Mouse (Mus musculus) CH12F3 (cell line): ENCODE results near the gene Myg1.
"Not testable (repeated sequence)": the region's sequence is repeated elsewhere in the genome, so short reads cannot be mapped to it uniquely, and the experiment has no call there.

Source experiments
- in situ Hi-C: fragments of 300-500 bp; cut with MboI; formaldehyde crosslinking; loops from 2 replicates; pipeline ENCODE4 v1.14.3; 2020; ENCODE audit warnings: low sequenced_read_pairs

Myg1 gene

DNA sequence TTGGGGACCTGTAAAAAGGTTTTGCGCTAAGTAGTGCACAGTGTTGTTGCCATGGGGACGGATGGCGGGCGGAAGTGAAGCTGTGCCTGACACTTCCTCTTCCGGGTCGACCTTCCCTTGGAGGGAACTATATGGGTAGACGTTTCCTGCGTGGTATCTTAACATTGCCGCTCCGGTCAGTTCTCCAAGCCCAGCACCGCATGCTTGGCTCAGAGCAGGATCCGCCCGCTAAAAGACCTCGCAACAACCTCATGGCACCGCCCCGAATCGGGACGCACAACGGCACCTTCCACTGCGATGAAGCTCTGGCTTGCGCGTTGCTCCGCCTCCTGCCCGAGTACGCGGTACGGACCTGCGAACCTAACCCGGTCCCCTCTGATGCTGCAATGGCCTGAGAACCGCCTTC lies at the start of gene Myg1:
Gene Myg1, plus strand, starts transcription at position 100 of the 406 bp plus-strand sequence.
- in situ Hi-C loops = no loop called here

DNA sequence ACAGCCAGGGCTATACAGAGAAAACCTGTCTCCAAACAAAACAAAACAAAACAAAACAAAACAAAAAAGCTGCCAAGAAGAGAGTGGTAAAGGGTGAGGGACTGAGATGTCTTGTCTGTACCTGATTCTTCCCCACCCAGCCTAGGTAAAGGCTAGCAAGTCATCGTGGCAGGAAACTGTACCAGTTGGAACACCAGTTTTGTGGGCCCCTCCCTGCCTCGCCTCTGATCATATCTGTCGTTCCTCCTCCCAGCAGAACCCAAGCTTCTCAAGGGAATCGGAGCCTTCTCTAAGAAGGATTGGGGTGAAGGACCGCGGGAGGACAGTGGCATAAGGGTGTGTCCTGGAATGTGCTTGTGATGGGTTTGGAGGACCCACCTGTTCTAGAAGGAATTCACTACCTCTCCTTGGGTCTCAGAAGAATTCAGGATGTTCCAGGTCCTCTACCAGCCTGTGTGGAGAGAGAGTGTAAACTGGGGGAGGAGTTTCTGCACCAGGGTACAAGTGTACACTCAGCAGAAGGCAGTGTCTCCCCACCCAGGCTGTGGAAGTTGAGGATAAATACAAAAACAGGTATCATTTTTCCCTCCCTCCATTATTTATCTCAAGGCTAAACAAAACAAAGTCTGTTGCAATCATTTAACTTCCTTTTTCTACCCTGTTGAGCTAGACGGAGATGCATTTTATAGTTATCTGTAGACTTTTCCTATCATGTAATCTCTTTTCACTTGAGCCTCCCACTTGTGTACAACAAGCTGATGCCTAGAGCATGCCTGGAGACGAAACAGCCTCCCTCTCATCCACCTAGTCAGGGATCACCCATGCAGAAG lies 48.8 kb upstream of the Myg1 start:
- in situ Hi-C loops = no loop called here

DNA sequence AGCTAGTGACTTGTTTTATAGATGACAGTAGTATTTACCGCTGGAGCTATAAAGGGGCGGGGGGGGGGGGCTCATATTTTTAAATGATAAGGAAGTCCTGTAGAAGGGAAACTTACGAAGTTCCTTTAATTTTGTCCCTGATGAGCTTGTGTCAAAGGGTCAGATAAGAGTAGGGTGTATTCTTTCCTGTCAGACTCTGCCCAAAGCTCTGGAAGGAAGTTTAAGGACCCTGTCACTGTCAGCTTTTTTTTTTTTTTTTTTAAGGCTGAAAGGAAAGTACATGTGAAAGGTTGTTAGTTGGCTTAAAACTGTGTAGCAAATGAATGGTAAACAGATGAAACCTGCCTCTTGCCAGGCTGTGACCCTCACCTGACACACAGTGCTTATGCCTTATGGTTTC lies 47.9 kb upstream of the Myg1 start:
- in situ Hi-C loops = no loop called here

DNA sequence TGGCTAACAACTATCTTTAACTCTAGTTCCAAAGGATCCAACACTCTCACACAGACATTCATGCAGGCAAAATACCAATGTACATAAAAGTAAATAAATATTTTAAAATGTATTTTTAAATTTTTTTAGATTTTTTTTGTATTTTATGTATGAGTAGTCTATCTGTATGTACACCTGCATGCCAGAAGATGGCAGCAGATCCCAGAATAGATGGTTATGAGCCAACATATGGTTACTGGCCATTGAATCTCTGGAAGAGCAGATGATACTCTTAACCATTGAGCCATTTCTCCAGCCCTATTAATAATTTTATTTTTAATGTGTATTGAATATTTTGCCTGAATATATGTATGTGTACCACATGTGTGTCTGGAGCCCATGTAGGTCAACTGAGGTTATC lies 44.1 kb upstream of the Myg1 start:
- in situ Hi-C loops = no loop called here

DNA sequence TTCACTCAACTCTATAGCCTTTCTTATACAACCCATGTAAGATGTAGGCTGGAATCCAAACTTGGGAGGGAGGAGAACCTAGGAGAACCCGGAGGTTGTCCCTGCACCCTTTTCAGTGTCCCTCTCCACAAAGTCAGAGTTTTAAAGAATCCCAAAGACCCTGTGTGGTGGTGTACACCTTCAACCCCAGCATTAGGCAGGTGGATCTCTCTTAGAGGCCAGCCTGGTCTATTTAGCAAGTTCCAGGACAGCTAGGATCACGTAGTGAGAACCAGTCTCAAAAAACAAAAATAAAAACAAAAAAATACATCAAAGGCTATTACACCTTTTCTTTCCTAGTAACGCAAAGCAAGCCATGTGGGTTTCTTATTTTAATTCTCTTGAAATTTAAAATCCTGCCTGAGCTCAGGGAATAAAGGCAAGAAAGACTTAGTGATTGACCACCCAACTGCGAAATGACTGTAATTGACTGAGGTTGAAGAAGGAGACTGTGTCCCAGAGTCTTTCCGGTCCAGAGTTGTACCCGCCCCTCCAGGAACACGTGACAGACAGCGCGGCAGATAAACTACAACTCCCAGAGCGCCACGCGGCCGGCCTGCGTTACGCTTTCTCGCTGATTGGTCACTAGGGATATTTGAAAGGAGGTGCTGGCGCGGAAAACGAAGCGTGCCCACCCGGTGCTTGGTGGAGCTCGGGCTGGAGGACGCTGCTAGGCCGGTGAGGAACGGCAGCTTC lies 35.7 kb upstream of the Myg1 start, which contains the start of gene Espl1:
Gene Espl1, plus strand, starts transcription at position 634 of the 735 bp plus-strand sequence.
- in situ Hi-C loops = no loop called here

- in situ Hi-C loops = no loop called here
These were observed 35.0 kb upstream of the Myg1 start for GRCm38 (mm10) chr15:102296368-102297006.

DNA sequence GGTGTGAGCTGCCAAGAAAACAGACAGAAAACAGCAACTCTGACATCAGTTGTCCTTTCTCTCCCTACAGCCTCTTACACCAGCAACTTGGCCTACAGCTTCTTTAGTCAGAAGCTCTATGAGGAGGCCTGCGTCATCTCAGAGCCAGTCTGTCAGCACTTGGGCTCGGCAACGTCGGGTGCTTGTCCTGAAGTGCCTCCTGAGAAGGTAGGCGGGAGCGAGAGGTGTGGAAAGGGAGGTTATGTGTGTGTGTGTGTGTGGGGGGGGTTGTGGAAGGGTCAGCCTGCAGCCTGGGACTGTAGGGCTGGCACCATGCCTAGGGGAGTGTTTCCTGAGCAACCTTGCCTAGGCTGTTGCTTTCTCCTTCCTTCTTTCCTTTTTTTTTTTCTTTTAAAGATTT lies 29.0 kb upstream of the Myg1 start:
- in situ Hi-C loops = no loop called here

DNA sequence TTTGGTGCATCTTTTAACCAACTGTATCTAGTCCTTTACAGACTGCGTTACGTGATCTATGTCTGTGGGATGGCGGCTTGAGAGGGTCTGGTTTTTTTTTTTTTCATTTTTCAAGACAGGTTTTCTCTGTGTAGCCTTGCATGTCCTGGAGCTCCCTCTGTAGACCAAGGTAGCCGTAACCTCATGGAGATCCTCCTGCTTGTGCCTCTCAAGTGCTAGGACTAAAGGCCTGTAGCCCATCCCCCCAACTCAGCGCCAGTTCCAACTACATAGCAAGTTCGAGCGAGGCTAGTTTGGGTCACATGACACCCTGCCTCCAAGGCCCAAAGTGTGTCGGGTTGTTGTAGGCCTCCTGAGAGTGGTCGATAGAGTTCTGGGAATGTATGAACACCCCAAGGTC lies 22.8 kb upstream of the Myg1 start:
- in situ Hi-C loops = no loop called here

GRCm38 (mm10) chr15:102310074-102310845 lies 21.2 kb upstream of the Myg1 start:
- in situ Hi-C loops = no loop called here

DNA sequence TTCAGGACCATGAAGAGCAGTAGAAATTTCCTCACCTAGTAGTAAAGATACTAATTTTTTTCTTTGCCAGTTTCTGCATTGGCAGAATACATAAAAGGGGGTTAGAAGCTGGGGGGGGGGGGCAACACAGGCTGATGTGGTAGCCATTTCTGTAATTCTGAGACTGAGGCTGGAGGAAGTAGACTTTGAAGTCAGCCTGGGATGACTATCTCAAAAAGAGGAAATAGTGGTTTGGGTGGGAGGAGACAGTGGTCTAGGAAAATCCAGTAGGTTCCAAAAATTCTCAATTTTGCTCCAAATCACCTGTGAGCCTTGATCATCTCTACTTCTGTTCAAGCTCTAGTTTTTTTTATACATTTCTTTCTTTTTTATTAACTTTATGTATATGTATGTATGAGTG lies 20.0 kb upstream of the Myg1 start:
- in situ Hi-C loops = no loop called here

GRCm38 (mm10) chr15:102315292-102315691 lies 16.2 kb upstream of the Myg1 start:
- in situ Hi-C loops = no loop called here

DNA sequence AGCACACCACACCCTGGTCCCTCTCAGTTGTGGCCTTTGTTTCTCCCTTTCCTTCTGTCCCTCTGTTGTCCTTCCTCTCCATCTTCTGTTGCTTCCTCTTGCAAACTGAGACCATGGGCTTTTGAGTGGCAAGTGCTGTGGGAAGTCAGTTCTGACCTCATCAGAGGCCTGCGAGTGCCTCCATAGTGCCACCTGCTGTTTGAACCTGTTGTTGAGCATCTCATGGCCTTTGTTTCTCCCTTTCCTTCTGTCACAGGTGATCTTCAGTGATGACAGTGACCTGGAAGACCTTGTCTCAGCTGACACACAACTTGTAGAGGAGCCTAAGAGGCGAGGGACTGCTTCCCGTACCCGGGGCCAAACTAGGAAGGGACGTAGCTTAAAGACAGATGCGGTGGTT lies 15.2 kb upstream of the Myg1 start:
- in situ Hi-C loops = no loop called here

DNA sequence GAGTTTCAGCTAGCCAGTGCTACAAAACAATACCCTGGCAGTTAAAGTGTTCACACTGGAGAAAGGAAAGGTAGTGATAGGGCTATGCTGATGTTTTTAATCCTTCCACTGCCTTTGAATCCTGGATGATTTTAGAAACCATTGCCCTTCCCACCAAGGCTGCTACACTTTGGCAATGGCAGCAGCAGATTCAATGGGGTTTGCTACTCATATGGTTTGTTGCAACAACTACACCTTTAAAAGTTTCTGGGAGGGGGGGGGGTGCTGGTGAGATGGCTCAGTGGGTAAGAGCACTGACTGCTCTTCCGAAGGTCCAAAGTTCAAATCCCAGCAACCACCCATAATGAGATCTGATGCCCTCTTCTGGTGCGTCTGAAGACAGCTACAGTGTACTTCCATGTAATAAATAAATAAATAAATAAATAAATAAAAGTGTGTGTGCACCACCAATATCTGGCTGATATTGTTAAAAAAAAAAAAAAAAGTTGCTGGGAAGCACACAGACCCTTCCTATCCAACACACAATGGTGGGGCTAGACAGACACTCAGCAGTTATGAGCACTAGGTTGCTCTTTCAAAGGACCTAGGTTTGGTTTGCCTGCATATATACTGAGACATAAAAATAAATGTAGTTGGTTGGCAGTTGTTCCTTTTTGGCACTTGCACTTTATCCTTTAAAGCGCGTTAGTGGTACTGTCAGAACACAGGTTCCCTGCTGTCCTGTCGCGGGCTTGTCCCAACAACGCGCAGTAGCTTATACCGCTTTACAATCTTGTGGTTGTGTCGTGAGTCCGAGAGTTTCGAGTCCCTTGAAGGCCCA lies 6.6 kb upstream of the Myg1 start:
- in situ Hi-C loops = no loop called here

- in situ Hi-C loops = no loop called here
These were observed 5.4 kb upstream of the Myg1 start, which contains the start of gene Pfdn5 for GRCm38 (mm10) chr15:102326022-102326576. Gene Pfdn5 (plus strand): TSS chr15:102326116.

DNA sequence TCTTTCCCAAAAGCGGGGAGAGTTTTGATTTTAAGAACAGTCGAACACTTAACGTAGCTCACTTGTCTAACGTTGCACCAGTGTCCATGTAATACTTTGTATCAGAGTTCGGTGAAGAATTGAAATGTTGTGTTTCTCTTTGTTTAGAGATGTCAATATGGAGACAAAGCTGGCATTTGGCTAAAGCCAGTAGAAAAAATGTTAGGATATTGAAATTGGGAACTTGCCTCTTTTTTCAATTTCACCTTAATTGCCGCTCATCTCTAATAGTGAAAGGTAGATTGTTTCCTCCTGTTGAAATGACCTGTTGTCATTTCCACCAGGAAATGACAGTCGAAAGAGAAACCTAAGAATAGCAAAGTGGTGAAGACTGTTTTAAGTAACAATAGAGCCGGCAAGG lies 4.6 kb upstream of the Myg1 start:
- in situ Hi-C loops = no loop called here

GRCm38 (mm10) chr15:102335254-102335653 lies 3.7 kb downstream of the Myg1 start:
- in situ Hi-C loops = no loop called here

DNA sequence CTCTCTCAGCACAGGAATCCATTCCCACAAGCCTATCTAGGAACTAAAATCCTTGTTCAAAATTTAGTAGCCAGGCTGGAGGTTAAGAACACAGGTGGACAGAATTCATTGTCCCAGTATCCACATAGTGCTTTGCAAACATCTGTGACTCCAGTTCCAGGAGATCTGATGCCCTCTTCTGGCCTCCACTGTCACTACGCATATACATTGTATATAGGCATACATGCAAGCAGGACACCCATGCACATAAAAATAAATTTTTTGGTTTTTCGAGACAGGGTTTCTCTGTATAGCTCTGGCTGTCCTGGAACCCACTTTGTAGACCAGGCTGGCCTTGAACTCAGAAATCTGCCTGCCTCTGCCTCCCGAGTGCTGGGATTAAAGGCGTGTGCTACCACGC lies 4.4 kb downstream of the Myg1 start:
- in situ Hi-C loops = not testable (repeated sequence)

DNA sequence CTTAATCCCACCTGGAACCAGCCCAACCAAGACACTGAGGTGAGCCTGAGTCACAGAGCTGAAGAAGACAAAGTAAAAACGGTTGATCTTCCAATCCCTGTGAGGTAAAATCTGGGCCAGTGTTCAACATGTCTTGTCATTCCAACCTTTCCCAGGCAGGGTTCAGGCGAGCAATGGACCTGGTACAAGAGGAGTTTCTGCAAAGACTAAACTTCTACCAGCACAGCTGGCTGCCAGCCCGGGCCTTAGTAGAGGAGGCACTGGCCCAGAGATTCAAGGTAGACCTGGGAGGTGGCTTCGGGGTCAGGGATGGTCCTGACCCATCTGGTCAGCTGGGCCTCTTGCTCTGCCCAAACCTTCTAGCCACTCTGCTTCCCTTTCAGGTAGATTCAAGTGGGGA lies 5.4 kb downstream of the Myg1 start:
- in situ Hi-C loops = no loop called here

- in situ Hi-C loops = no loop called here
These were observed 8.1 kb downstream of the Myg1 start for GRCm38 (mm10) chr15:102339612-102340011.

DNA sequence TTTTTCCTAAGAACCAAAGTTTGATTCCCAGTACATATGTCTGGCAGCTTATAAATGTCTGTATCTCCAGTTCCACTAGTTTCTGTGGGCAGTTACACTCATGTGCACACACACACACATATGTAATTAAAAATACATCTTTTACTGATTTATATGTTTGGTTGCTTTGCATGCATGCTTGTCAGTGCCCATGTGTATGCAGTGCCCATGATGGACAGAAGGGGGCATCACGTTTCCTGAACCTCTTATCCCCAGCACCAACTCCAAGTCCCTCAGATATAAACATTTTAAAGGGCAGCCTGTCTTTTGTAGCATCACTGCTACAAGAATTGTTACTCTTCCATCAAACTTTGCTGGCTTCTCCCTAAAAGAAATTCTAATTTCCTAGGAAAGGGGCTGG lies 10.1 kb downstream of the Myg1 start:
- in situ Hi-C loops = no loop called here
